Mouse (Mus musculus) lung, adult 2 months (tissue): ENCODE measurements at regions not wholly inside any gene's neighbourhood (a gene's known extent, or its start where the extent isn't known, plus 50 kb on each side); places are given as distances from the start of the nearest gene placed in this dataset.
"Not testable (repeated sequence)": the region's sequence is repeated elsewhere in the genome, so short reads cannot be mapped to it uniquely, and the experiment has no call there.

Experiments used
- DNase-seq: peaks from one replicate; pipeline ENCODE4 v3.0.0; 2022
- H3K4me1 ChIP-seq: fragments of 200-500 bp; 2 replicates; pipeline ENCODE4 v1.6.1; 2011; ENCODE audit warnings: low read length; ENCODE audit not compliant: control insufficient read depth, insufficient read depth
- H3K4me3 ChIP-seq: fragments of 200-500 bp; replicated peaks from 2 replicates; pipeline ENCODE3; 2011; ENCODE audit warnings: low read depth, mild to moderate bottlenecking, control low read depth, low read length; ENCODE audit errors: extremely low read depth
- CTCF ChIP-seq: fragments of 200-500 bp; IDR thresholded peaks from 2 replicates; pipeline ENCODE4 v1.5.1; 2011; ENCODE audit warnings: mild to moderate bottlenecking, low read length, control low read depth; ENCODE audit not compliant: insufficient read depth
- POLR2A ChIP-seq: fragments of 200-500 bp; IDR thresholded peaks from 2 replicates; pipeline ENCODE4 v1.6.1; 2011; ENCODE audit warnings: low read depth, mild to moderate bottlenecking, control low read depth, low read length, borderline replicate concordance; ENCODE audit errors: extremely low read depth
- WGBS: fragments of 180-500 bp; shearing (Covaris S2); methylation state at CpG from one replicate; pipeline ENCODE4 v1.1.7; 2018; 5-methylcytosine and 5-hydroxymethylcytosine counted together

- TF ChIP-seq POLR2A (no peak), CTCF (no peak)
- DNase-seq: no peak
- Histone ChIP-seq H3K4me1 (peaks cover 2% of the 10 kb centered on the region; the same call in 1 of the 2 replicates), H3K4me3 (no peak overlapping the region)
- WGBS: 66% methylated on average over 6 of the region's 6 CpGs
Observed at GRCm38 (mm10) chr12:79983232-79983631, 129.6 kb downstream of the Zfp36l1 start.

DNA sequence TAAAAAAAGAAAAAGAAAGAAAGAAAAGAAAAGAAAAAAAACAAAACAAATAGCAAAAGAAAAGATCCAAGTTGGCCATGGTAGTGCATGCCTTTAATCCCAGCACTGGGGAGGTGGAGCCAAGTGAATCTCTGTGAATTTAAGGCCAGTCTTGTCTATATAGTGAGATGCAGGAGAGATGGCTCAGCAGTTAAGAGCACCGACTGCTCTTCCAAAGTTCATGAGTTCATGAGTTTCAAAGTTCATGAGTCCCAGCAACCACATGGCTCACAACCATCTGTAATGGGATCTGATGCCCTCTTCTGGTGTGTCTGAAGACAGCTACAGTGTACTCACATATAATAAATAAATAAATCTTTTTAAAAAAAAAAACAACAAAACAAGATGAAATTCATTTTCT lies 130.3 kb downstream of the Zfp36l1 start:
- H3K4me1 ChIP-seq, H3K4me3 ChIP-seq, DNase-seq: not testable (repeated sequence)
- WGBS: 74% methylated on average over 1 of the region's 1 CpGs

GRCm38 (mm10) chr12:79980711-79981110 lies 132.1 kb downstream of the Zfp36l1 start:
- no peaks in the 10 kb centered on the region; the same call in 1 of the 2 replicates for H3K4me1 ChIP-seq
- no peak overlapping the region for H3K4me3 ChIP-seq
- WGBS: 53% methylated on average over 4 of the region's 4 CpGs
- DNase-seq: no peak
- TF ChIP-seq CTCF (no peak), POLR2A (no peak)

GRCm38 (mm10) chr12:79977136-79977535 lies 135.7 kb downstream of the Zfp36l1 start:
- TF ChIP-seq POLR2A: no peak
- TF ChIP-seq CTCF: no peak
- H3K4me1 ChIP-seq: no peaks in the 10 kb centered on the region; the same call in 1 of the 2 replicates
- H3K4me3 ChIP-seq: no peak overlapping the region
- WGBS: 97% methylated on average over 3 of the region's 3 CpGs
- no peak for DNase-seq

GRCm38 (mm10) chr12:79975466-79976239 lies 137.2 kb downstream of the Zfp36l1 start:
- 58% methylated on average over 9 of the region's 9 CpGs for WGBS
- no peak for DNase-seq
- TF ChIP-seq CTCF (no peak), POLR2A (no peak)

DNA sequence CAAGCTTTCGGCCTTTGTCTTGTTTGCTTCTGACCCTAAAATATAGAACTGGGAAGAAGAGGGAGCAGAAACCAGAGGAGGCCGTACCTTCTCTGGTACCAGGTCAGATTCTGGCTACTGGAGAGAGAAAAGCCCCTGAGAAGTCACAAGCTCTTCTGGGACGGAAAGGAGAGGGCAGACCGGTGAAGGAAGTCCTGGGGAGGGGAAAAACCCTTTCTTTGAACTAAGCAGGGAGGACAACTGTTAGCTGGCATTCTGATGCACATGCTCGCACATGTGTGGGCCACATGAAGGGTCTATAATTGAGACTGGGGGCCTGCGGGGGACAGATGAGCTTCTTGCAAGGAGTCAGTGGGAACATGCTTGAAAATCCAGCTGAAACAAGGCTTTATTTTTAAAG lies 137.8 kb downstream of the Zfp36l1 start:
- Histone ChIP-seq H3K4me1 (peaks cover 5% of the 10 kb centered on the region; the same call in 1 of the 2 replicates), H3K4me3 (no peak overlapping the region)
- DNase-seq: no peak
- TF ChIP-seq POLR2A (no peak), CTCF (no peak)
- 64% methylated on average over 6 of the region's 6 CpGs for WGBS

More at GRCm38 (mm10) chr12:79975466-79976239, 137.2 kb downstream of the Zfp36l1 start:
- Histone ChIP-seq H3K4me3 (no peak overlapping the region), H3K4me1 (no peaks in the 10 kb centered on the region)

DNA sequence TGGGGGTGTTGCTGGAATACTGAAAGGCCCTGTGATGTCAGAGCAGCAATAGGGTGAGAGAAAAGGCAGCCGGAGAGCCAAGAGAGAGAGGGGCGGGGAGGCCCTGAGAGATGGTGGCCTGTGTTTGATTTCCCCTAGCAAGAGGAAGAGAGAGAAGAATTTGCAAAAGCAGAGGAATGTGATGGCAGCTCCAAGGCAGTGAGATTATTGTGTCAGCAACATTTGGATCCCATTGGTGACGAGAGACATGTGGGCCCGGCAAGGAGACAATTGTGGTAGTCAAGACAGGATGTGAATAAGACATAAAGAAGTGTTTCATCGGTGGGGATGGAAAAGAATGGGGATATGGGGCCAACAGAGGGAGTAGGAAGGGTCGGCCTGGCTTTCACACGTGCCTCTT lies 138.3 kb downstream of the Zfp36l1 start:
- H3K4me1 ChIP-seq: peaks cover 9% of the 10 kb centered on the region
- 50% methylated on average over 7 of the region's 7 CpGs for WGBS
- no peak overlapping the region for H3K4me3 ChIP-seq
- TF ChIP-seq CTCF (no peak), POLR2A (no peak)
- no peak for DNase-seq

- 75% methylated on average over 7 of the region's 7 CpGs for WGBS
- DNase-seq: no peak
- TF ChIP-seq POLR2A (no peak), CTCF (no peak)
- Histone ChIP-seq H3K4me3 (no peak overlapping the region), H3K4me1 (peaks cover 10% of the 10 kb centered on the region)
Observed at GRCm38 (mm10) chr12:79973566-79974230, 139.1 kb downstream of the Zfp36l1 start.

DNA sequence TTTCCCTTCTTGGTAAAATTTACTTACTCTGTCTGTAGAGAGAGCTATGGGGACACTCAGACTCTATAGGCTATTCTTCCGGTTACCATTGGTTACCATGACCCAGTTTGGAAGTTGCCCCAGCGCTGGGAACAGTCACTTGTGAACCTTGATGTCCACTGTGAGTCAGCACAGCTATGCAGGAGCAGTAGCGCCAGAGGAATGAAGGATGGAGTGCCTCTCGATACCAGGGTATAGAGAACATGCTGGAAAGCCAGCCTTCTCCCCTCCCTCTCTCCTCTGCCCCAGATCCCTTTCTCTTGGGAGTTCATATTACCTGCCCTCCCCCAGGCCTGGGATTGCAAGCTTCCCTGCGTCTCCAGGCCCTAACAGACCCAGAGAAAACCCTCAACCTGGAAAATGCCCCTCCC lies 141.8 kb downstream of the Zfp36l1 start:
- Histone ChIP-seq H3K4me3 (no peak overlapping the region), H3K4me1 (peaks cover 14% of the 10 kb centered on the region)
- 54% methylated on average over 5 of the region's 5 CpGs for WGBS
- TF ChIP-seq POLR2A (no peak), CTCF (no peak)
- no peak for DNase-seq
